Mouse (Mus musculus): ENCODE measurements around the gene Itgb5. TPM values are rescaled to one million over a fixed set of nuclear protein-coding genes. Genes with fewer than 3 reads are reported as not detected.

The Itgb5 gene
- total RNA-seq, 1 experiment from 2014 or later = 10.5 TPM

- ATAC-seq (ENCODE audit: extremely low read depth, insufficient number of reproducible peaks, low FRiP score, poor library complexity, severe bottlenecking) = no peak
These were observed 118.5 kb downstream of the Itgb5 start for GRCm38 (mm10) chr16:33947664-33948571.

GRCm38 (mm10) chr16:33950386-33950785, 120.9 kb downstream of the Itgb5 start:
- ATAC-seq (ENCODE audit: extremely low read depth, insufficient number of reproducible peaks, low FRiP score, poor library complexity, severe bottlenecking) = no peak

GRCm38 (mm10) chr16:33950830-33951229, 121.4 kb downstream of the Itgb5 start:
- peak; percentile 92 for ATAC-seq (ENCODE audit: extremely low read depth, insufficient number of reproducible peaks, low FRiP score, poor library complexity, severe bottlenecking)

- no peak for ATAC-seq (ENCODE audit: extremely low read depth, insufficient number of reproducible peaks, low FRiP score, poor library complexity, severe bottlenecking)
These were observed 123.5 kb downstream of the Itgb5 start for GRCm38 (mm10) chr16:33953008-33953407.

- peak; percentile 59 for ATAC-seq (ENCODE audit: extremely low read depth, insufficient number of reproducible peaks, low FRiP score, poor library complexity, severe bottlenecking)
These were observed 125.3 kb downstream of the Itgb5 start for GRCm38 (mm10) chr16:33954793-33955192.

GRCm38 (mm10) chr16:33963509-33963908, 134.0 kb downstream of the Itgb5 start:
- no peak for ATAC-seq (ENCODE audit: extremely low read depth, insufficient number of reproducible peaks, low FRiP score, poor library complexity, severe bottlenecking)

GRCm38 (mm10) chr16:33965878-33966537, 136.5 kb downstream of the Itgb5 start:
- ATAC-seq (ENCODE audit: extremely low read depth, insufficient number of reproducible peaks, low FRiP score, poor library complexity, severe bottlenecking) = no peak

GRCm38 (mm10) chr16:33966538-33967282, 137.2 kb downstream of the Itgb5 start, which contains the start of gene Umps:
Umps (minus strand) TSS chr16:33967038.
- peak; percentile 73 for ATAC-seq (ENCODE audit: extremely low read depth, insufficient number of reproducible peaks, low FRiP score, poor library complexity, severe bottlenecking)

GRCm38 (mm10) chr16:33967283-33967640, 137.8 kb downstream of the Itgb5 start:
- ATAC-seq (ENCODE audit: extremely low read depth, insufficient number of reproducible peaks, low FRiP score, poor library complexity, severe bottlenecking) = no peak

- ATAC-seq (ENCODE audit: extremely low read depth, insufficient number of reproducible peaks, low FRiP score, poor library complexity, severe bottlenecking) = no peak
These were observed 150.4 kb downstream of the Itgb5 start for GRCm38 (mm10) chr16:33979855-33980254.

GRCm38 (mm10) chr16:33983712-33984111, 154.2 kb downstream of the Itgb5 start:
- ATAC-seq (ENCODE audit: extremely low read depth, insufficient number of reproducible peaks, low FRiP score, poor library complexity, severe bottlenecking) = no peak

- ATAC-seq (ENCODE audit: extremely low read depth, insufficient number of reproducible peaks, low FRiP score, poor library complexity, severe bottlenecking) = no peak; the same call in 1 of the 2 replicates
These were observed 155.9 kb downstream of the Itgb5 start for GRCm38 (mm10) chr16:33985372-33985771.

GRCm38 (mm10) chr16:33986993-33987392, 157.5 kb downstream of the Itgb5 start:
- no peak for ATAC-seq (ENCODE audit: extremely low read depth, insufficient number of reproducible peaks, low FRiP score, poor library complexity, severe bottlenecking)

- ATAC-seq (ENCODE audit: extremely low read depth, insufficient number of reproducible peaks, low FRiP score, poor library complexity, severe bottlenecking) = peak; percentile 77
These were observed 159.0 kb downstream of the Itgb5 start for GRCm38 (mm10) chr16:33988358-33989012.

GRCm38 (mm10) chr16:33989106-33989505, 159.6 kb downstream of the Itgb5 start:
- ATAC-seq (ENCODE audit: extremely low read depth, insufficient number of reproducible peaks, low FRiP score, poor library complexity, severe bottlenecking) = no peak

GRCm38 (mm10) chr16:33990712-33991111, 161.2 kb downstream of the Itgb5 start:
- ATAC-seq (ENCODE audit: extremely low read depth, insufficient number of reproducible peaks, low FRiP score, poor library complexity, severe bottlenecking) = no peak

- no peak for ATAC-seq (ENCODE audit: extremely low read depth, insufficient number of reproducible peaks, low FRiP score, poor library complexity, severe bottlenecking)
These were observed 164.9 kb downstream of the Itgb5 start for GRCm38 (mm10) chr16:33994321-33994720.

- ATAC-seq (ENCODE audit: extremely low read depth, insufficient number of reproducible peaks, low FRiP score, poor library complexity, severe bottlenecking) = no peak
These were observed 166.0 kb downstream of the Itgb5 start for GRCm38 (mm10) chr16:33995496-33995895.

- peak; percentile 78; the same call in 1 of the 2 replicates for ATAC-seq (ENCODE audit: extremely low read depth, insufficient number of reproducible peaks, low FRiP score, poor library complexity, severe bottlenecking)
These were observed 166.6 kb downstream of the Itgb5 start for GRCm38 (mm10) chr16:33996030-33996429.

All from neutrophil, adult 5-6 weeks (primary cell).